Mouse (Mus musculus): ENCODE measurements at regions not wholly inside any gene's neighbourhood (a gene's known extent, or its start where the extent isn't known, plus 50 kb on each side); places are given as distances from the start of the nearest gene placed in this dataset.

GRCm38 (mm10) chr5:132649771-132650170 lies 106.6 kb upstream of the Auts2 start:
- no peak for DNase-seq (ENCODE audit: low spot score)

GRCm38 (mm10) chr5:132648751-132649150 lies 105.6 kb upstream of the Auts2 start:
- DNase-seq (ENCODE audit: low spot score), result no peak

GRCm38 (mm10) chr5:132644646-132645172 lies 101.6 kb upstream of the Auts2 start:
- DNase-seq (ENCODE audit: low spot score), result no peak

GRCm38 (mm10) chr5:132643270-132643669 lies 100.1 kb upstream of the Auts2 start:
- no peak for DNase-seq (ENCODE audit: low spot score)

- peak; percentile 17 for DNase-seq (ENCODE audit: low spot score)
Measured at GRCm38 (mm10) chr5:132633198-132633884, 90.2 kb upstream of the Auts2 start.

- DNase-seq (ENCODE audit: low spot score), result no peak
Measured at GRCm38 (mm10) chr5:132621751-132622150, 78.6 kb upstream of the Auts2 start.

- DNase-seq (ENCODE audit: low spot score), result no peak
Measured at GRCm38 (mm10) chr5:132617241-132617640, 74.1 kb upstream of the Auts2 start.

- DNase-seq (ENCODE audit: low spot score), result no peak
Measured at GRCm38 (mm10) chr5:132609251-132609650, 66.1 kb upstream of the Auts2 start.

- no peak for DNase-seq (ENCODE audit: low spot score)
Measured at GRCm38 (mm10) chr5:132606216-132606615, 63.1 kb upstream of the Auts2 start.

GRCm38 (mm10) chr5:132594796-132595195 lies 51.7 kb upstream of the Auts2 start:
- DNase-seq (ENCODE audit: low spot score), result peak; percentile 14
